Mouse (Mus musculus) bone marrow, adult 2 months (tissue): Measurements from ENCODE around the gene Hist1h4f. TPM values are rescaled to one million over a fixed set of nuclear protein-coding genes. Genes with fewer than 3 reads are reported as not detected.
A peak's percentile ranks its signal among the peaks of the same experiment; 100 is the strongest.
"Not testable (repeated sequence)": the region's sequence is repeated elsewhere in the genome, so short reads cannot be mapped to it uniquely, and the experiment has no call there.

Experiments
- H3K27ac ChIP-seq: fragments of 200-500 bp; 2 replicates; pipeline ENCODE4 v1.5.1; 2012; ENCODE audit warnings: low read depth, mild to moderate bottlenecking, control low read depth, inconsistent platforms, low read length; ENCODE audit not compliant: control insufficient read depth, poor library complexity, insufficient read depth
- H3K4me1 ChIP-seq: fragments of 200-500 bp; 2 replicates; pipeline ENCODE4 v1.6.1; 2011; ENCODE audit warnings: low read length; ENCODE audit not compliant: control insufficient read depth, insufficient read depth
- H3K4me3 ChIP-seq: fragments of 200-500 bp; replicated peaks from 2 replicates; pipeline ENCODE3; 2011; ENCODE audit warnings: mild to moderate bottlenecking, low read depth, low read length, control low read depth; ENCODE audit not compliant: control insufficient read depth
- CTCF ChIP-seq: fragments of 200-500 bp; IDR thresholded peaks from 2 replicates; pipeline ENCODE4 v1.5.1; 2011; ENCODE audit warnings: low read length, control low read depth; ENCODE audit not compliant: control insufficient read depth, insufficient read depth
- POLR2A ChIP-seq: fragments of 200-500 bp; IDR thresholded peaks from 2 replicates; pipeline ENCODE4 v1.6.1; 2011; ENCODE audit warnings: low read depth, mild to moderate bottlenecking, control low read depth, low read length, borderline replicate concordance; ENCODE audit not compliant: control insufficient read depth
- WGBS: fragments of 180-500 bp; shearing (Covaris S2); methylation state at CpG from one replicate; pipeline ENCODE4 v1.1.7; 2018; 5-methylcytosine and 5-hydroxymethylcytosine counted together
- polyA plus RNA-seq: library from polyadenylated mRNA; stranded (reverse); fragments of >200 nt; gene quantifications from 2 replicates; pipeline ENCODE4 v1.2.4, GENCODE M21; 2011; ENCODE audit warnings: low replicate concordance; ENCODE audit not compliant: missing spikeins, insufficient read depth, insufficient read length

Gene Hist1h4f
- polyA plus RNA-seq, 1 experiment, result 284 TPM

GRCm38 (mm10) chr13:23552962-23553361 lies 1.5 kb upstream of the Hist1h4f start, which contains the start of gene Hist1h1d:
Hist1h1d (plus strand) TSS chr13:23553262.
- Histone ChIP-seq H3K27ac (peak within 1 kb of the TSS; percentile 45; the same call in 1 of the 2 replicates), H3K4me3 (no peak within 1 kb of the TSS), H3K4me1 (no peaks in the 10 kb centered on the region)
- no peak for TF ChIP-seq POLR2A
- TF ChIP-seq CTCF, result no peak

DNA sequence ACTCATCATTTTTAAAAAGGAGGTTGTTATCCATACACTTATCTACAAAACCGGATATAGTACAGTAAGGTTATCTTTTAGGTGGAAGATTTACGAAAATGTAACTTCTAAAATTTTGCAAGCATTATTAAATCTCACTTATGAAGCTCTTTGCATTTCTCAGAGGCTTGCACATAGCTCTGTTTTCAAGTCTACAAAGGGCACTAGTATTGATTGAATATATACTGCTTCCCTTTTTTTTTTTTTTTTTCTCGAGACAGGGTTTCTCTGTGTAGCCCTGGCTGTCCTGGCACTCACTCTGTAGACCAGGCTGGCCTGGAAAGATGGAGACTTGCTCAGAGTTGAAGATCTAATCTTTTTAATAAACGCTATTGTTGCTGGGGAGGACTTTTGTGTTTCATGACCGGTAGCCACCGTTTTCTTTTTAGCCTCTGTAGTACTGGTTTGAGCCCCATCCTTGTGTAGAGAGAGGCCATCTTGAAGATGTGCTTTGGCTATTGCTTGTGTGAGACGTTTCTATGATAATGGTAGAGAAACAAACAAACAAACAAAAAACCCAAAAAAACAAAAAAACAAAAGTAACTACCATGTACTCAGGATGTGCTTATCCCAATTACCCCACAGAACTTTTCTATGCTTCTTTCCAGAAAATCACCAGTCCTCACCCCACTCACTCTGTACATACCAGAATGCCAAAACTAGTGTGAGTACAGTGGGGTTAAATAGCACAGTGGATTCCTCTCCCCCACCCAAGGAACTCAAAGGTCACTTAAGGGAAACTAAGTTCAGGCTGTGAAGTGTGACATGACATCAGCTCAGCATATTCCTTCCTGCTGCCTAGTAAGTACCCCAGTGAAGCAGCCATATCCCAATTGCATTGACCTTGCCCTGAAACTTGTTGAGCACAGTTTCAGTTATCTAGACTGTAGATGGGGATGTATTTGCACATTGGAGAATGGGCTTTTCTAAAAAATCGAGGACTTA lies 775 bp upstream of the Hist1h4f start:
- Histone ChIP-seq H3K4me3 (no peak overlapping the region), H3K4me1 (no peaks in the 10 kb centered on the region), H3K27ac (peak overlapping the region; percentile 45; the same call in 1 of the 2 replicates)
- 45% methylated on average over 8 of the region's 8 CpGs for WGBS
- no peak for TF ChIP-seq CTCF
- no peak for TF ChIP-seq POLR2A

DNA sequence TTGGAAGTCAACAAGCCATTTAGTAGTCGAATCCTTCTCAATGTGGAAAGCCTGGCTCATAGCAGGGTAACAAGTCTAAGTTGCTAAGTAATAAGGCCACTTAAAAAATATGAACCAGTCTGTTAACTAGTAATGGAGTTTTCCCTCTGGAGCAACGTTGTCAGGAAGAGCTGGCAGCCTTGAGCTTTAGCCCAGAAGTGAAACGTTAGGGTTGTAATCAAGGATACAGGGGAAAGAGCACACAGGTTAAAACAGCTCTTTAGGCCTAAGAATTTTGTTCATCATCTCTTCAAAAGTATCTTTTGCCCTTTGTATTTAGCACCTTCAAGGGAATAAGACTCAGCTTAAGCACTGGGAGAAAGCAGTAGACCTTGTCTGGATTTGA lies 695 bp downstream of the Hist1h4f start:
- TF ChIP-seq CTCF, result no peak
- TF ChIP-seq POLR2A, result no peak
- Histone ChIP-seq H3K4me1 (no peaks in the 10 kb centered on the region), H3K4me3 (peak overlapping the region; percentile 64), H3K27ac (peak overlapping the region; percentile 96)
- WGBS, result 6% methylated on average over 3 of the region's 3 CpGs

GRCm38 (mm10) chr13:23546694-23547093 lies 4.8 kb downstream of the Hist1h4f start:
- TF ChIP-seq POLR2A (no peak), CTCF (no peak)
- H3K27ac ChIP-seq, result no peak overlapping the region
- 84% methylated on average over 5 of the region's 5 CpGs for WGBS
- H3K4me1 ChIP-seq, result no peaks in the 10 kb centered on the region
- no peak overlapping the region for H3K4me3 ChIP-seq

DNA sequence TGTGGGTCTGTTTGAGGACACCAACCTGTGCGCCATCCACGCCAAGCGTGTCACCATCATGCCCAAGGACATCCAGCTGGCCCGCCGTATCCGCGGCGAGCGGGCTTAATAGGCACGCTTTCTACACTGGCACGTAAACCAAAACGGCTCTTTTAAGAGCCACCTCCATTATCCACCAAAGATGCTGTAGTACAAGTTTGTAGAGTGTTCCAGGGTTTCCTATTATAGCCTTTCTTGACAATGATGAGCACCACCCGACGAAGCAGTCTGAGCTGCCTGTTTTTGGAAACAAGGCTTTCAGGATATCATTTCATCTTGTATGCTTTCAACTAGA lies 6.7 kb downstream of the Hist1h4f start:
- peak overlapping the region; percentile 97 for H3K27ac ChIP-seq
- not testable (repeated sequence) for H3K4me1 ChIP-seq
- peak overlapping the region; percentile 37 for H3K4me3 ChIP-seq
- WGBS, result 1% methylated on average over 11 of the region's 14 CpGs

DNA sequence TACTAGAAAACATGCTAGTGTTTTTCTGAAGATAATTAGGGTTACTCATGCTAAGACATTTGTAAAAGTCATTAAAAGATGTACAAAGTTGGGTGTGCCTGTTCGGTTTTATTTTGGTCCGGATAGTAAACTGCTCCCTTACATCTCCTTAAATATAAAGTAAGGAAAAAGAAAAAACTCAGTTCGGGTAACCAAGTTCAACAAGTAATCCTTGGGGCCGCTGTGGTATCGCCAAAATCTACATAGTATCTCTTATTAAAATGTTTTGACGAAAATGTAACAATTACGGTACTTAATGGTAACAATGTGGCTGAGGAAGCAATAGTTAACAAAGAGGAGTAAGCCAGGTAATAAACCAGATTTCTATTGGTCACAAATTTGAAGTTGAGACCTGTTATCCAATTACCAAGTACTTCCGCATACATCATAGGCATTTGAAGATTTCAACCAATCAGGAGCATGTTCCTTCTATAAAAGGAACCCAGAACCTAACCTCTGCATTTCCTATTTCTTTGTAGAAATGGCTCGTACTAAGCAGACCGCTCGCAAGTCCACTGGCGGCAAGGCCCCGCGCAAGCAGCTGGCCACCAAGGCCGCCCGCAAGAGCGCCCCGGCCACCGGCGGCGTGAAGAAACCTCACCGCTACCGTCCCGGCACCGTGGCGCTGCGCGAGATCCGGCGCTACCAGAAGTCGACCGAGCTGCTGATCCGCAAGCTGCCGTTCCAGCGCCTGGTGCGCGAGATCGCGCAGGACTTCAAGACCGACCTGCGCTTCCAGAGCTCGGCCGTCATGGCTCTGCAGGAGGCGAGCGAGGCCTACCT lies 7.3 kb downstream of the Hist1h4f start, which contains the start of gene Hist1h3f:
TSS of gene Hist1h3f (plus strand) at position 88 of the 822 bp plus-strand sequence.
- TF ChIP-seq POLR2A (peak; percentile 96), CTCF (no peak)
- WGBS, result under 1% methylated on average over 32 of the region's 45 CpGs
- H3K4me3 ChIP-seq, result peak within 1 kb of the TSS; percentile 78
- peak within 1 kb of the TSS; percentile 98 for H3K27ac ChIP-seq
- no peaks in the 10 kb centered on the region for H3K4me1 ChIP-seq

DNA sequence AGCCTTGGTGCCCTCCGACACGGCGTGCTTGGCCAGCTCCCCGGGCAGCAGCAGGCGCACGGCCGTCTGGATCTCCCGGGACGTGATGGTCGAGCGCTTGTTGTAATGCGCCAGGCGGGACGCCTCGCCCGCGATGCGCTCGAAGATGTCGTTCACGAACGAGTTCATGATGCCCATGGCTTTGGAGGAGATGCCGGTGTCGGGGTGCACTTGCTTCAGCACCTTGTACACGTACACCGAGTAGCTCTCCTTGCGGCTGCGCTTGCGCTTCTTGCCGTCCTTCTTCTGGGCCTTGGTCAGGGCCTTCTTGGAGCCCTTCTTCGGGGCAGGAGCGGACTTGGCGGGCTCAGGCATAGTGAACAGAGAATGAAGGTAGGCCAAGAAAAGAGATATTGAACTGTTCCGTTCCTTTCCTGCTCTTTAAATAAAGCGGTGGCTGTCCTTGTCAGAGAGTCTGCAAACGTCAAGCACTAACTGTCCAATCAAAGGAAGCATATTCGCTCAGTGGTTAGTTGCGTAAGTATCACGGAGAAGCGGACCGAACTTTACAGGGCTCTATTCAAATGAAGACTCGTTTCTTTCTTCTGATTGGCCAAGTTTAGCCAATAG lies 8.3 kb downstream of the Hist1h4f start, which contains the start of gene Hist1h2bh:
TSS of gene Hist1h2bh (minus strand) at position 394 of the 609 bp plus-strand sequence.
- WGBS, result under 1% methylated on average over 42 of the region's 42 CpGs
- TF ChIP-seq POLR2A, result peak; percentile 92
- H3K4me1 ChIP-seq, result not testable (repeated sequence)
- Histone ChIP-seq H3K4me3 (peak within 1 kb of the TSS; percentile 78), H3K27ac (peak within 1 kb of the TSS; percentile 98)

DNA sequence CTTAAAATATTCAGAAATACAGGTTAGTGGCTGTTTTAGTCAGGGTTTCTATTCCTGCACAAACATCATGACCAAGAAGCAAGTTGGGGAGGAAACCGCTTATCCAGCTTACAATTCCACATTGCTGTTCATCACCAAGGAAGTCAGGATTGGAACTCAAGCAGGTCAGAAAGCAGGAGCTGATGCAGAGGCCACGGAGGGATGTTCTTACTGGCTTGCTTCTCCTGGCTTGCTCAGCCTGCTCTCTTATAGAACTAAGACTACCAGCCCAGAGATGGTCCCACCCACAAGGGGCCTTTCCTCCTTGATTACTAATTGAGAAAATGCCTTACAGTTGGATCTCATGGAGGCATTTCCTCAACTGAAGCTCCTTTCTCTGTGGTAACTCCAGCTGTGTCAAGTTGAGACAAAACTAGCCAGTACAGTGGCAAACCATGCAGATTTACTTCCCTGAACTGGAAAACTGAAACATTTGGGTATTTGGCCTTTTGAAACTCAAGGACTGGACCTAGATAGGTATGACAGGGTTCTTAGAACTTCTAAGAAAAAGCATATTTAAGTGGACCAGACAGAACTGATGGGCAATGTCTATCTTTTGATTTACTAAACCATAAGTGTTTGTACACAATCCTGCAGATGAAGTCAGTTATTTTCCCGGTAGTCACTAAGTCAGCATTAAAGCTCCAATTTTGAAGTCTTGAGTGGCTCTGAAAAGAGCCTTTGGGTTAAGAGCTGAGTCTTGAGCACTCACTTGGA lies 9.0 kb downstream of the Hist1h4f start:
- WGBS, result 19% methylated on average over 3 of the region's 3 CpGs
- Histone ChIP-seq H3K27ac (peak overlapping the region; percentile 98), H3K4me3 (peak overlapping the region; percentile 78)
- not testable (repeated sequence) for H3K4me1 ChIP-seq
